Mouse (Mus musculus): ENCODE data around the gene Hdac7.

Gene Hdac7

DNA sequence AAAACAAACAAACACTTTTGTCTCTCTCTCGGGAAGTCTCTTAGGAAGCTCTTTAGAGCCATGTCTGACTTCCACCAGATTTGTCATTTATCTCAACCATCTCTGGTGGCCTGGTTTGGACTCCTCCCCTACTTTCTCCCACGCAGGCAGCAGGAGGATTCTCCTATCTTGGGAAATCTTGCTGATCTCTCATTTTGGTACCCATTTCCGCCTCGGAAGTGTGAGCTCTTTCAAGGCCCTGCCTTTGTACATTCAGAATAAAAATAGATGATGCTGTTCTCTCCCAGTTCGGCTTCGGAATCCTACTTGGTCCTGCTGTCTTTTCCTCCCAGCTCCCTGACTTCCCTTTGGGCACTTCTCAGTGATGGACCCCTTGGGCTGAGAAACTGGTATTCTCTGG is 10.2 kb upstream of the Hdac7 start:
- no peak for DNase-seq (ENCODE audit: low spot score)

DNA sequence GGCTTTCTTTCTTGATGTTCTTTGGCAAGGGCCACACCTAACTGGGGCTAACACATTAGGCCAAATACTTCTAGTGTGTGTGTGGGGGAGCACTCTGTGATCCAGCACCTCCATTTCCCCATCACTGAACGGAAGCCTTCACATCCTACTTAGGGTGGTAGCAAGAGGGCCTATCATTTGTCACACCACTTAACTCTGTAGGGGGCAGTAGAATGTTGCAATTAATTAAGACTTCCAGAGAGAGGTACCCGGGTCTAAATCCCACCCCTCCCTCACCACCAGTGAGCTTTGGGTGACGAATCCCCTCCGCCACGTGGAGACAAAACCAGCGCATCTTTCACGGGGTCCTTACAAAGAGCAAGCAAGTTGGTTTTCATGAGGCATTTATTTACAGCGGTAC is 9.8 kb upstream of the Hdac7 start:
- DNase-seq (ENCODE audit: low spot score): no peak

- DNase-seq (ENCODE audit: low spot score): no peak
Measured at GRCm38 (mm10) chr15:97852291-97852690, 8.0 kb upstream of the Hdac7 start.

- DNase-seq (ENCODE audit: low spot score): no peak
Measured at GRCm38 (mm10) chr15:97851011-97851410, 6.7 kb upstream of the Hdac7 start.

DNA sequence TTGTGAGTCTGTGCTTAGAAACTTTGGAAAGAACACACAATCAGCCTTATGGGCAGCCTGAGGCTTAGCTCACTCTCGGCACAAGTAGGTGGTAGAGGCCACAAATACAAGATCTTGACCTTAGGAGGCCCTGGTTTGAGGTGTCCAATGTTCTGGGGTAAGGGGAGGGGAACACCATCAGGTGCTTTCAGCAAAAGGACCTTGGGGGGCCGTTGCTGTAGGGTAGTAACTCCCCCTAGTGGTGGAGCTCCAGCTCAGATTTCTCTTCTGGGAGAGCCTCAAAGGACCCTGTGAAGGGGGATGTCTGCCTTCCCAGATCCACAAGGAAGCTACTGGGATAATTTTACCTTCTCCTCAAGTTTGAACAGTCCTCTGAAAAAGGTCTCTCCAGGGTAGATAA is 6.1 kb upstream of the Hdac7 start:
- no peak for DNase-seq (ENCODE audit: low spot score)

DNA sequence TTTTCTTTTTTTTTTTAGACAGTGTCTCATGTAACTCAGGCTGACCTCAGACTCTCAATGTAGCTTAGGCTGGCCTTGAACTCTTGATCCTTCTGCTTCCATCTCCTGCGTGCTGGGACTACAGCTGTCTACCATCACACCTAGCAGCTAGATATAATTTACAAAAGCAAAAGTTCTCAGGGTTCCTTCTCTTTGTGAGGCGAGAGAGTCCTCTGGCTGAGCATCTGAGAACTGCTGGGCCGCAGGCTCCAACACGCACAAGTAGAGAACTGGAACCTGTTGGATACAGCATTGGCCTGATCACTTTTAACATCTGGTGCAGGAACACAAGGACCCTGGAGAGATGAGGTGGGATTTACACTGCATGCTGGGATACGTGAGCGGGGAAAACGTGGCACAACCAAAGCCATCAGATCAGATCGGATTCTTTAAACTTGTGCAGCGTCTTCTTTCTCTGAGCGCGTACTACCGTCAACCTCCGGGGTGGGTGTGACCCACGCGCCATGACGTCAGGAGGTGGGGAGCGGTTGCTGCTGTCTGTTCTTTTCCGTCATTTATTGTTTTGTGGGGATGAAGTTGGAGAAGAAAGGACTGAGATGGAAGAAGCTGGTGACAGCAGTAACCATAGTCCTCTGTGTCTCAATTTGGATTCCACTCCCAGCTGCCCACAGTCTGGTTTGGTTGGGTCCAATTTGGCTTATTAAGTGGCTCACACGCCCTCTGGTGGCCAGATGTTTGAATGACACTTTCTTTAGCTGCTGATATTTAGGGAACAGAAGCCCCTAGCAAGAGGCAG is 5.0 kb upstream of the Hdac7 start:
- peak; percentile 69 for DNase-seq (ENCODE audit: low spot score)

DNA sequence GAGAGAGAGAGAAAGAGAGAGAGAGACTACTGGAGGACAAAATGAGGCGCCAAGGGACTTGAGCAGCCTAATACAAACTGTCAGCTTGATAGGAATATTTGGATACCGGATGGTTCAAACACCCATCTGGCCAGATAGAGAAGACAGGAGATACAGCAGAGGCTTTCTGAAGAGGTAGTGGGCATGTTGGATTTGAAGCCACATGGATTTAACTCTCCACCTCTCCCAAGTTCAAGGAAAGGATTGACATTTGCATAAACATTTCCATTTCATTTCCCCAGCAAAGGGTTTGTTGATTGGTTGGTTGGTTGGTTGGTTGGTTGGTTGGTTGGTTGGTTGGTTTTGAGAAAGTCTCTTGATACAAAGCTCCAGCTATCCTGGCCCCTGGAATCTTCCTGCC is 3.6 kb upstream of the Hdac7 start:
- DNase-seq (ENCODE audit: low spot score): no peak

DNA sequence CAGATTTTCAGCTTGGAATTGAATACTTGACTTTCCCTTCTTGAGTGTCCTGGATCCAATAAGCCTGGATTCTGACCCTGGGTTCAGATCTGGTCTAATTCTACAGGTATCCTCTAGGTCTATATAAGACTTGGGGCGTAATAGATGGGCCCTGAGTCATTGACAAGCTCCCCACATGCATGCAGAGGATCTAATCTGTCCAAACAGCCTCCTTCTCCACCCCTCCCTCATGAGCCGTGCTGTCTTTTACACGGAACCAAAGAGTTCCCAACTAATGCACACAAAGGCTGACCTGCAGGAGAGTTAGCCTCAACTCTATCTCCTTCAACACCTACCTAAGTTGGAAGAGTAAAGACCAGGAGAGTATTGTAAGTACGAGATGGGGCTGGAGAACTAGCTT is 3.0 kb upstream of the Hdac7 start:
- DNase-seq (ENCODE audit: low spot score): no peak

DNA sequence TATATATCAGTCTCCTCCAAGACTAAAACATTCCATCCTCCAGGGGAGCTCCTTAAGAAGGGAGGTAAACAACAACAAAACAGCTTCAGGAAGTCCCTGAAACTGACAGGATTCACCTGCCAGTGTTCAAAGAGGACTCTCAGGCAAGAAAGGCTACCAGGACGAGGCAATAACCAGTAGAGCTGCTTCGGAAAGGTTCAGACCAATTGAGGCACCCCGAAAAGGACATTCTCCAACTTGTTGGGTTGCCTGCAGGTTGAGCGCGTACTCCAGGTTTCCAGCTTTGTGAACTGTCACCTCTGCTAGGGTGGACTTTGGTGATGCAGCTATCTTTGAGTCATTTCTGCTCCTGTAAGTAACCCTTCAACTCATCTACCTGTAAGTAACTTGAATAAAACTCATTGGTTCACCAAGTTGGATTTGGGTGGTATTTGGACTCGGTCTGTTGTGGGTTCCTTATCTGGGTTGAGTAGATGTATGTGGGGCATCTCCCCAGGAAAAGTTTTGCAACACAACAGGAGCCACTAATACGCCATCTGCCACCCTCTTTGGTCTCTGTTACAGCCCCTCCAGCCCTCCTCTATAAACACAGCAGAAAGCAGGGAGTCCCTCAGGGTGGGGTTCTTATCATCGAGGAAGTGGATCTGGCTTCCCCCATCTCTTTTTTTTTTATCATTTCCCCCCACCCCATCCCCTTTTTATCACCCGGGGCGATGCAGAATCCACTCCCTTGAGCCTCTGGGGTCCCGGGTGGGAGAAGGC is 2.0 kb upstream of the Hdac7 start:
- DNase-seq (ENCODE audit: low spot score): no peak

DNA sequence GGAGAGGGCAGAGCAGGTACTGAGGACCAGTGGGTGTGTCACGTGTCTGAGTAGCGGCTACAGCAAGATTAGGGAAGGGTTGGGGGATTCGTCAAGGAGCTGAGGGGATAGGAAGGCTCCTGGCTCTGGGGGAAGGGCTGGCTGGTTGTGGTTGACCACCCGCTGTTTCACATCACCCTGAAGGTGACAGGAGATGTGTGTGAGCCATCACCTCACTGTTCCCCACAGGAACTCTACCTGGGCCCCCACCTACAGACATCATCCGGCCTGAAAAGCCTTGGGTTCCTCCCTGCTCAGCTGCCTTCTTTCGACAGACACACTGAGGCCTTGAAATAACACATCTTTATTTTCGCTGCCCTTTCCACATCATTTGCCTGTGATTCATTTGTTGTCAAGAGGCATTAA is 1.1 kb downstream of the Hdac7 start:
- no peak for DNase-seq (ENCODE audit: low spot score)

GRCm38 (mm10) chr15:97842058-97842457 is 2.2 kb downstream of the Hdac7 start:
- DNase-seq (ENCODE audit: low spot score): no peak

- DNase-seq (ENCODE audit: low spot score): no peak
Measured at GRCm38 (mm10) chr15:97841383-97841782, 2.9 kb downstream of the Hdac7 start.

- no peak for DNase-seq (ENCODE audit: low spot score)
Measured at GRCm38 (mm10) chr15:97840781-97841180, 3.5 kb downstream of the Hdac7 start.

GRCm38 (mm10) chr15:97839991-97840455 is 4.3 kb downstream of the Hdac7 start:
- peak; percentile 53 for DNase-seq (ENCODE audit: low spot score)

DNA sequence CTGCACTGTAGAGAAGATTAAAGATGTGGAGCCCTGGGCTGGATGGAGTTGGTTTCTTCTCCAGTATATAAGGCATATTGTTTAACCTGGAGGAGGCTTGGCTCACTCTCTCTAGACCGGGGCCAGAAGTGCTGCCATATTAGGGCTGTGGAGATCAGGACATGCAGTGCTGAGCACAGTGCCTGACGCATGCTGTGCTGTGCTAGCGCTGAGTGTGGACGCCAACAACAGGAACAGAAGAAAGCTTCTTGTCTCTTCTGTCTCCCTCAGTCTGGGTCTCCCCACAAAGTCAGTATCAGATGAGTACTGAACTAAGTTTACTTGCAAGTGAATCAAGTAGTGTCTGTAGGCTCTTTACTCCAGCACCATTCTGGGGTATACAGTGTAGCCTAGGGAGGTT is 4.8 kb downstream of the Hdac7 start:
- no peak for DNase-seq (ENCODE audit: low spot score)

DNA sequence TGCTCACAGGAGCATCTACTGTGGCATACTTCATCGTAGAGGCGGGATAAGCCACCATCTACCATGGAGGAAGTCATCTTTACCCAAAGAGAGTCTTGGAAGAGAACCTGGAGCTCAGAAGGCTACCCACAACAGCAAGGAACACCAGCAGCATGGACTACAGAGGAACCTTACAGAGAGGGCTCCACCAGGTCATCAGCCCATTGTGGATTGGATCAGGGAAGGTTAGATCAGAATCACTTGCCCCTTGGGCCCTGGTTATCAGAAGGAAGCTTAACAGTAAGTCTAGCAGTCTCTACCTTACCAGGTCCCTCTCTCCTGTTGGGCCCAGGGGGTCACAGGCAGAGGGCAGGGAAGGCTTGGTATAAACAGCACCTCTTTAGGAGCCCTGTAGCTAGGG is 5.3 kb downstream of the Hdac7 start:
- no peak for DNase-seq (ENCODE audit: low spot score)

GRCm38 (mm10) chr15:97838395-97838794 is 5.9 kb downstream of the Hdac7 start:
- no peak for DNase-seq (ENCODE audit: low spot score)

- DNase-seq (ENCODE audit: low spot score): no peak
Measured at GRCm38 (mm10) chr15:97837491-97838061, 6.7 kb downstream of the Hdac7 start.

DNA sequence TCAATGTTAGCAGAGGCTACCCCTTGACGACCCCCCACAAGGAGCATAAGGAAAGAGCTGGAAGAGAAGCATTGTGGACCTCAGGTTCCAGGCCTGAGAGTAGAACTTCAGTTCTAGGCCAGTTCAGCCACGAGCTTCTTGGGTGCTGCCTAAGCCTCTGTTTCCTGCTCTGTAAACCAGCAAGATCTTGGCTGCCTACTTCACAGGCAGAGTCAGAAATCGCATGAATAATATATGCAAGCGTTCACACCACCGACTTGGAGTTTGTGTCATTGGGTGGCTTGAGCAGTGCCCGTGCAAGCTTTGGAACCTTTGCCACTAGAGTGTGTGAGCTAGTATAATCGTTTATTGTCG is 7.4 kb downstream of the Hdac7 start:
- DNase-seq (ENCODE audit: low spot score): no peak

DNA sequence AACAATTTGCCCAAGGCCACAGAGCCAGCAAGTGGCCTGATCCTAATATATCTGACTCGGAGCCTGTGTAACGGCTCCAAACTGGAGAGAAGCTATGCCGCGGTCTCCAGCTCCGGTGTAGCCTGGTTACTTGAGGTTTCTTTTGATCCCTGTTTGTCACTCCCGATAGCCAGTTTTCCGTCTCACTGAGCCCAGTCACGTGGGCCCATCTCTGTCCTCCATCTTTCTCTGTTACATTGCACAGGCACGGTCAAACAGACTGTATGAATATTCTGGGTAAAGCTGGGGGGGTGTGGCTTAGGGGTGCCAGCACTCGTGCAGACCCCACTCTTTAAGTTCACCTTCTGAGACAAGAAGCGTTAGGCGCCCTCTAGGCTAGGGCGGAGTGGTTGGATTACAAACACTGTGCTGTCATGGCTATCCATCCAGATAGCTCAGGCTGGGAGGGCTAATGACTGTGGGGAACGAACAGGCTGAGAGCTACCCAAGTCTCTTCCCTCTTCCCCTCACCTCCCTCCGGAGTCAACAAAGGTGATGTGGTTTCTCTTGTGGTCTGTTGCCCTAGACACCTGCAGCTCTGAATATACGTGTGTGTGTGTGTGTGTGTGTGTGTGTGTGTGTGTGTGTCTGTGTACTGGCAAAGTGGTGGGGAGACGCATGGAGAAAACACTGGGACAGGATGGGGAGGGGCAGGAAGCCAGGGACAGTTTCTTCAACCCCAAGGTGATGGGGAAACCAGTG is 8.0 kb downstream of the Hdac7 start:
- no peak for DNase-seq (ENCODE audit: low spot score)

- DNase-seq (ENCODE audit: low spot score): no peak
Measured at GRCm38 (mm10) chr15:97832764-97833479, 11.4 kb downstream of the Hdac7 start.
